Mouse (Mus musculus): ENCODE data around the gene Ezh1.

Gene Ezh1

DNA sequence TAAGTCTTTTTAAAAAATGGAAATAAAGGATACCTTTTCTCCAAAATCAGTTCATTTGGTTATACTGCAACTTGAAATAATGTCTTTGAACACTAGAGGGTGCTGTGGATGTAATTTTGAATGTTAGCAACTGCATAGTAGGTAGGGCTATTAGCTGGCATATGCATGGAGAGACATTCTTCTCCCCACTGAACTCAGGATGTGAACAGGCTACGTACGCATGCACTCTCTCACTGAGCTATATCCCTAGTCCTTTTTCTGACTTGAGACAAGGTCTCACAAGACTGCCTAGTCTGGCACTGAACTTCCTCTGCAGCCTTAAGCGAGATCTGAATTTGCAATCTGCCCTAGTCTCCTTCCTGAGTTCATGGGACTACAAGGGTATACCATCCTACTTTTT is 14.3 kb downstream of the Ezh1 start:
- no peak for DNase-seq (ENCODE audit: low spot score in 2 of 2)

DNA sequence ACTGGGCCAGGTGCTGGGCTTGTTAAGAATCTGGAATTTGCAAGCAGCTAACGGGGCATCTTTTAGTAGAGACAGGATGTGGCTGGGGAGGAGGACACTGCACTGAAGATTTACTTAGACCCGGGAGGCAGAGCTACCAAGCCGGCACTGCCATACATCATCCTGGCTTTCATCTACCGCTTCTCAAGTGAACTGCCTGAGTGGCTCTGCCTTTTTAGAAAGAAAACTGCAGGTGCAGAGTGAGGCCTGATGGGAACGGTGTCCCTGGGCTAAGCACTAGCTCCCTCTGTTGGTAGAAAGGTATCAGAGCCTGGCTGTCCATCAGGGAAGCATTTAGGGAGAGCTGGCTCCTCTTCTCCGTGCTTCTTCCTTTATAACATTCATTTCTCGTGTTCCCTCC is 25.3 kb downstream of the Ezh1 start:
- peak in 1 of 2 experiments; percentile 32 for DNase-seq (ENCODE audit: low spot score in 2 of 2)

DNA sequence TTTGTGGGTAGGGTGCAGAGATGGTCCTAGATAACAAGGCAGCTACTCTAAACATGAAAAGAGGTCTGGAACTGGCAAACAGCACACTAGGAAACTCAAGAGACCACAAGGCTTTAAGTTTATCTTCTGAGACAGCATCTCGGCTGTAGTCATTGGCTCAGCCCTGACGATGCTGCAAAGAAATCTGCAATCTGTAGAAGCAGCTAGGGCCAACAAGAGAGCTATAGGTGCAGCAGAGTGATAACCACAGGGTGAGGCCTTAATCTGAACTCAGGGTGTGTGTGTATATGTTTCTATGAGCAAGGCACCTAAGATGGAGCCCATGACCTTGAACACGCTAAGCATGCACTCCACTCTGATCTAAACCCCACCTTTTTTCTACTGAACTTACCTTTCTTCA is 26.7 kb downstream of the Ezh1 start:
- DNase-seq (ENCODE audit: low spot score in 2 of 2) = no peak

DNA sequence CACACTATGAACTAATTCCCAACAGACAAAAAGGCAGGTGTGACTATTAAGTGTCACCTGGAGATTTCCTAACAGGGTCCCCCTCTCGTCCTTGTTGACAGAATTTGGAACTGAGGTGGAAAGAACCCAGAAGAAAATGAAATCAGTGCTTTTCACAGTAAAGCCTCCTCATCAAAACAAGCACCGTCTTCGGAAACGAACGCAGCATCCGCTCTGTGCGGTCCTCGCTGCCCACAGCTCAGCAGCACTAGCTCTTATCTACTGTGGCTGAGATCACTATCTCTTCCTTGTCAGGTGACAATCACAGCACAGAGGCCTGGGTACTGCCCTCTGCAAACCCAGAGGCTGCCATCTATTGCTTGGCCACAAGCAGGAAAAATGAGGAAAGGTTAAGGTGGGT is 30.1 kb downstream of the Ezh1 start:
- DNase-seq (ENCODE audit: low spot score in 2 of 2) = no peak

DNA sequence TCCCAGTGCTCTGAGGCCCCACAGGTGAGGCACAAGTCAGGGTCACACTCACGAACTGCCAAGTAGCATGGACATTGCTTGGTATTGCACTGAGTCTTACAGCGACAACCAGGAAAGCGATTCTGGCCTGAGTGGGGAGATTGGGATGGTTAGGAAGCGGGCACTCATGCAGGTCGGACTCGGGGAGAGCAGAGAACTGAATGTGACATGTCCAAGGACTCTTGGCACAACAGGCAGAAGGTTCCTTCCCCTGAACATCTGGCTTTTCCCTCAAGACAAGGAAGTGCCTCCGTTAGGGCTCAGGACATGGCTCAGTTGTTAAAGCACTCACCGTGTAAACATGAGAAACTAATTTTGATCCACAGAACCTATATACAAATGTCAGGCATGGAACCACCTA is 30.7 kb downstream of the Ezh1 start:
- DNase-seq (ENCODE audit: low spot score in 2 of 2) = no peak

- no peak for DNase-seq (ENCODE audit: low spot score in 2 of 2)
These were observed 31.2 kb downstream of the Ezh1 start for GRCm38 (mm10) chr11:101195101-101195500.

- no peak for DNase-seq (ENCODE audit: low spot score in 2 of 2)
These were observed 31.6 kb downstream of the Ezh1 start for GRCm38 (mm10) chr11:101194643-101195042.

GRCm38 (mm10) chr11:101194137-101194536 is 32.1 kb downstream of the Ezh1 start:
- DNase-seq (ENCODE audit: low spot score in 2 of 2) = no peak

- no peak for DNase-seq (ENCODE audit: low spot score in 2 of 2)
These were observed 33.2 kb downstream of the Ezh1 start for GRCm38 (mm10) chr11:101193076-101193475.

DNA sequence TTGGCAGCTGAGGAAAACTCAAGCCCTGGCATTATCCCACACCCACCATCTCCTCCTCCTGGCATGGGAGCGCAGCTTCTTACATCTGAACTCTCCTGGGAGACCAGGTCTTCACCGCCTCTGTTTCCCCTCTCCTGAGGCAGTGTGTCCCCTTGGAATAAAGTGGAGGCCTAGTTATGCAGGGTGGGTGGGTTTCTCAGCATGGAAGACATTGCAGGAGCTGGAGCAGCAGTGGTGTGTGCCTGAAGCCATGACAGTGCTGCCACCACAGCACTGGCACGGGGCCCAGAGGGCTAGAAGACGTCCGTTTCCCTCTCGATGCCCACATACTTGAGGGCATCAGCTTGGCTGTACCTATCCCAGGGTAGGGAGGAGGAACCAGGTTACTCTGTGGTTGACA is 33.6 kb downstream of the Ezh1 start:
- no peak for DNase-seq (ENCODE audit: low spot score in 2 of 2)

GRCm38 (mm10) chr11:101191919-101192470 is 34.3 kb downstream of the Ezh1 start:
- DNase-seq (ENCODE audit: low spot score in 2 of 2) = no peak

GRCm38 (mm10) chr11:101190913-101191907 is 35.1 kb downstream of the Ezh1 start:
- no peak for DNase-seq (ENCODE audit: low spot score in 2 of 2)

DNA sequence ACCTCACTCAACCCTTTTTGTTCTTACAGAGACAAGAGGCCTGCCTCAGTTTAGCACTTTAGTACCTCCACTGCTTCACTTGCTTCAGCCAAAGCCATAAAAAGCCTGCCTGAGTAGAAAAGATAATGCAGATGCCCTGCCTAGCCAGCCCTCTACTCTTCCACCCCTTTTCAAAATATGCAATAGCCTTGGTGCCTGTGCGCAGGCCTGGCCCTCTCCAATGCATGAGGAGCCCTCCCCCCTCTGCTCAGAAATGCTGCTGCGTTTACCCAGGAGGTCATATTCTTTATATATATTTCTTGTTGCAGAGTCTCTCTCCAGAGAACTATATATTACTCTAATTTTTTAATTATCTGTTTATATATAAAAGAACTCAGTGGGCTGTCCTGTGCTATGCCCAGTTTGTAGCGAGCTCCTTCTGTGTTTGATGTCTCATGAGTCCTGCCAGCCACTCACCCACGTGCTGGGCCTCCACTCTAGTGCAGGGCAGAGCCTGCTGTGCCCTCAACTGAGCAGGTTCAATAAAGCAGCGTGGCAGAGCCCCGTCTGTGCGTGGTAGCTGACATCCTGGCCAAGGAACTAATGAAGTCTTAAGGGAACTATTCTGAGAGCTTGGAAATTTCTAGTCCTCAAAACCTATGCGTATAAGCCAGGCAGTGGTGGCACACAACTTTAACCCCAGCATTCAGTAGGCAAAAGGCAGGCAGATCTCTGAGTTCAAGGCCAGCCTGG is 35.9 kb downstream of the Ezh1 start:
- DNase-seq (ENCODE audit: low spot score in 2 of 2) = no peak

- peak in 1 of 2 experiments; percentile 35 for DNase-seq (ENCODE audit: low spot score in 2 of 2)
These were observed 36.6 kb downstream of the Ezh1 start for GRCm38 (mm10) chr11:101189495-101190180.

GRCm38 (mm10) chr11:101188166-101188805 is 38.0 kb downstream of the Ezh1 start:
- DNase-seq (ENCODE audit: low spot score in 2 of 2) = no peak

DNA sequence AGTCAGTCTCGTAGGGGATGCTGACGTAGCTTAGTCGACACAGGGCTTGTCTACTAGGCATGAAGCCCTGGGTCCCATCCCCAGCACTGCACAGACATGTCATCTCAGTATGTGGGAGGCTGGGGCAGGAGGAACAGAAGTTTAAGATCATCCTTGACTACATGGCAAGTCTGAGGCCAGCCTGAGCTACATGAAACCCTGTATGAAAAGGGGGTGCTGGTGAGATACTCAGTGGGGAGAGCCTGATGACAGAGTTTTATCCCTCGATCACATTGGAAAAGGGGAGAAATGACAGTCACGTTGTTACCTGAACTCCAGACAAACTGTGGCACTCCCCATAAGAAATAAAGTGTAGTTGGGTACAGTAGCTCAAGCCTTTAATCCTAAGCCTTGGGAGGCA is 38.7 kb downstream of the Ezh1 start:
- DNase-seq (ENCODE audit: low spot score in 2 of 2) = no peak

DNA sequence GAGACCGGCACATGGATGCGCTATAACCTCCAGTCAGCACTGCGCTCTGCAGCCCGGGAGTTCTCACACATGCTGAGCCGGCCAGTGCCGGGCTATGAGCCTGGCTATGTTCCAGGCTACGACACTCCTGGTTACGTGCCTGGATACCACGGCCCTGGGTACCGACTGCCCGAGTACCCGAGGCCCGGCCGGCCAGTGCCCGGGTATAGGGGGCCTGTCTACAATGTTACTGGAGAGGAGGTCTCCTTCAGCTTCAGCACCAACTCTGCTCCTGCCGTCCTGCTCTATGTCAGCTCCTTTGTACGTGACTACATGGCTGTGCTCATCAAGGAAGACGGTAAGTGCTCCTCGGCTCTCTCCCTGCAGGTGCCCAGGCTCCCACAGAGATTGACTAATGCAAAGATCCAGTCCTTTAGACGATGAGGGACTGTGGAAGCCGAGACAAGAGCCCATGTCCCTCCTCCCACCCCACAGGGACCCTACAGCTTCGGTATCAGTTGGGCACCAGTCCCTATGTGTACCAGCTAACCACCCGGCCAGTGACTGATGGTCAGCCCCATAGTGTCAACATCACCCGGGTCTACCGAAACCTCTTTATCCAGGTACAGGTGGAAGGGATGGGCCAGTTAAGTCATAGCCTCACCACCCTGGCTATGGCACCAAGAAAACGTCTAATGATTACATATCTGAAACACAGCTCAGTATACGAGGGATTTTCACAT is 39.6 kb downstream of the Ezh1 start:
- DNase-seq (ENCODE audit: low spot score in 2 of 2) = no peak

DNA sequence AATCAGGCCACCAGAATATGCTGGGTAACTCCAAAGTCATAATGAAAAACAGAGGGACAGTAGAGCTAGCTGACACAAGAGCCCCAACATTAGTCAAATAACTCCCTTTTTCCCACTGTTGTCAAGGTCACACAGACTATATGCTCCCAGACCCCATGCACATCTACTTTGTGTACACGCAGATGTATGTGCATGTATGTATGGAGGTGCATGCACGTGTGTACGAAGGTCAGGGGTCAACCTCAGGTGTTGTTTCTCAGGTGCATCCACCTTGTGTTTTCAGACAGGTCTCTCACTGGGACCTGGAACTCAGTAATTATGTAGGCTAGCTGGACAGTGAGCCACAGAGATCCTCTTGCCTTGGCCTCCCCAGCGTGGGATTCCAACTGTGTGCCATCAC is 40.8 kb downstream of the Ezh1 start:
- no peak for DNase-seq (ENCODE audit: low spot score in 2 of 2)

DNA sequence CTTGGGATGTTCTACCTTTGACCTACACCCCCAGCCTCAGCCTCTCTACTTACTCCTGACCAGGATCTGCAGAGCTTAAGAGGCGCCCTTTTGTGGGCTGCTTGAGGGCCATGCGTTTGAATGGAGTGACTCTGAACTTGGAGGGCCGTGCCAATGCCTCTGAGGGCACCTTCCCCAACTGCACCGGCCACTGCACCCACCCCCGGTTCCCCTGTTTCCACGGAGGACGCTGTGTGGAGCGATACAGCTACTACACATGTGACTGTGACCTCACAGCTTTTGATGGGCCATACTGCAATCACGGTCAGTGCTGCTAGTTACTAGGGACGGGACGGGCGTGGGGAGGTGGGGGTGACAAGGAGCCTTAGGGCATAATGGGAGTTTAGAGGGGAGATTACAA is 41.3 kb downstream of the Ezh1 start:
- no peak for DNase-seq (ENCODE audit: low spot score in 2 of 2)

GRCm38 (mm10) chr11:101182771-101183517 is 43.3 kb downstream of the Ezh1 start:
- no peak for DNase-seq (ENCODE audit: low spot score in 2 of 2)
